Mouse (Mus musculus) kidney, embryonic 16.5 days (tissue): ENCODE measurements around the gene Mpg. TPM values are rescaled to one million over a fixed set of nuclear protein-coding genes. Genes with fewer than 3 reads are reported as not detected.

Experiments used
- ATAC-seq: fragments of 200-750 bp; cut with Nextera tagmentation; 2 replicates; pipeline ENCODE4 v1.8.0; 2017; ENCODE audit warnings: moderate TSS enrichment; ENCODE audit not compliant: low FRiP score, low TSS enrichment
- H3K27ac ChIP-seq: fragments of 300-500 bp; sonication (generic); 2 replicates; pipeline ENCODE4 v1.5.1; 2014; ENCODE audit warnings: low read length
- H3K27me3 ChIP-seq: fragments of 300-500 bp; sonication (generic); 2 replicates; pipeline ENCODE4 v1.6.1; 2014; ENCODE audit warnings: low read length, control low read depth, mixed read lengths; ENCODE audit not compliant: insufficient read depth
- H3K36me3 ChIP-seq: fragments of 300-500 bp; sonication (generic); 2 replicates; pipeline ENCODE4 v1.6.1; 2014; ENCODE audit warnings: low read length, control low read depth, mixed read lengths; ENCODE audit not compliant: insufficient read depth
- H3K4me1 ChIP-seq: fragments of 300-500 bp; sonication (generic); 2 replicates; pipeline ENCODE4 v1.6.1; 2014; ENCODE audit warnings: low read length, control low read depth, mixed read lengths; ENCODE audit not compliant: insufficient read depth
- H3K4me2 ChIP-seq: fragments of 300-500 bp; sonication (generic); replicated peaks from 2 replicates; pipeline ENCODE4 v1.6.1; 2014; ENCODE audit warnings: low read depth, low read length
- H3K4me3 ChIP-seq: fragments of 300-500 bp; sonication (generic); 2 replicates; pipeline ENCODE4 v1.5.1; 2014; ENCODE audit warnings: mild to moderate bottlenecking, low read length
- H3K9ac ChIP-seq: fragments of 300-500 bp; sonication (generic); replicated peaks from 2 replicates; pipeline ENCODE4 v1.6.1; 2014; ENCODE audit warnings: low read length
- H3K9me3 ChIP-seq: fragments of 300-500 bp; sonication (generic); 2 replicates; pipeline ENCODE4 v1.6.1; 2016; ENCODE audit warnings: low read length, control low read depth
- WGBS: fragments of 180-500 bp; shearing (Covaris S2); extraction: QIAGEN DNeasy Blood & Tissue Kit; methylation state at CpG from one replicate; pipeline ENCODE4 v1.1.7; 2014; 5-methylcytosine and 5-hydroxymethylcytosine counted together
- polyA plus RNA-seq: library from polyadenylated mRNA; unstranded; fragments of >200 nt; fragmentation: Nextera tagmentation; extraction: Ambion mirVana; gene quantifications from 2 replicates; pipeline ENCODE4 v1.2.1, GENCODE M21; 2015

The Mpg gene
- polyA plus RNA-seq, 1 experiment from 2014 or later = 42.4 TPM

DNA sequence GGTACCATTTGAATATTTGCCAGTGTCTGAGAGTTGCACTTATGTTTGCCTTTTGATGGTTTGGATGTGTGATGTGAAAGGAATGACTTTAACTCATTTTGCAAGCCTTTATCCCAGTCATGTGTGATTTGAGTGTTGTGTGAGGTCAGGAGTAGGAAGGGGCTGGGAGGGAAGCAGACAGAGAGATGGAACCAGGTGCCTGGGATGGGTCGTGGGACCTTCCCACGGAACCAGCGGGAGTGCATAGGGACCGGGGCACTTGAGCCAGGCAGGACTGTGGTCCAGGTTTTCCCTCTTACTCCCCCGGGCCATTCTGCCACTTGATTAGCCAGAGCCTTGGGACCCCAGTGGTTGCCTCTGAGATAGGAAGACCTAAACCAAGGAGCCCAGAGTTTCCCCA lies 41.7 kb downstream of the Mpg start:
- ATAC-seq = peak; percentile 33
- Histone ChIP-seq H3K4me1 (peaks cover 15% of the 10 kb centered on the region), H3K27ac (peak overlapping the region; percentile 60; the same call in 1 of the 2 replicates), H3K36me3 (no peaks in the 10 kb centered on the region), H3K9me3 (no peaks in the 10 kb centered on the region), H3K4me2 (peak overlapping the region; percentile 72), H3K9ac (peak overlapping the region; percentile 94), H3K4me3 (peak overlapping the region; percentile 87), H3K27me3 (peaks cover 3% of the 10 kb centered on the region; the same call in 1 of the 2 replicates)
- WGBS = 19% methylated on average over 5 of the region's 5 CpGs

DNA sequence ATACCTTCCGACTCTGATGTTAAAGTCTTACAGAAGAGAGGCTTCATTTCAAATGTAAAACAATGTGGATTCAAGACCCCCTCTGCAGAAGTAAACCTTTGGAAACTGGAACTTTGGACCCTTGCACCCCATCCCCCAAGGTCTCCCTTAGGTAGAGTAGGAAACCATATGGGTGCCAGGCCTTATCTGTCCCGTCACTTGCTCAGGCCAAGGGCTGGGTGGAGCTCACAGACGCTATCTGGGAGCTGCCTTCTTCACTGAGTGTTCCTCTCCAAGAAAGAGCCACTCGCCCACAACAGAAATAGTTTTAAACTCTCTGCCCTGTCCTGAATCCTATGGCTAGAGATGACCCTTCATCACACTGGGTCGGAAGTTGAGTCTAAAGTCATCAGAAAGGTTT lies 42.6 kb downstream of the Mpg start:
- no peaks in the 10 kb centered on the region for H3K36me3 ChIP-seq
- peaks cover 15% of the 10 kb centered on the region for H3K4me1 ChIP-seq
- ATAC-seq = no peak
- 87% methylated on average over 5 of the region's 5 CpGs for WGBS
- no peak overlapping the region for H3K9ac ChIP-seq
- no peaks in the 10 kb centered on the region for H3K9me3 ChIP-seq
- H3K27ac ChIP-seq = no peak overlapping the region
- no peak overlapping the region for H3K4me3 ChIP-seq
- H3K4me2 ChIP-seq = no peak overlapping the region
- peaks cover 3% of the 10 kb centered on the region; the same call in 1 of the 2 replicates for H3K27me3 ChIP-seq

DNA sequence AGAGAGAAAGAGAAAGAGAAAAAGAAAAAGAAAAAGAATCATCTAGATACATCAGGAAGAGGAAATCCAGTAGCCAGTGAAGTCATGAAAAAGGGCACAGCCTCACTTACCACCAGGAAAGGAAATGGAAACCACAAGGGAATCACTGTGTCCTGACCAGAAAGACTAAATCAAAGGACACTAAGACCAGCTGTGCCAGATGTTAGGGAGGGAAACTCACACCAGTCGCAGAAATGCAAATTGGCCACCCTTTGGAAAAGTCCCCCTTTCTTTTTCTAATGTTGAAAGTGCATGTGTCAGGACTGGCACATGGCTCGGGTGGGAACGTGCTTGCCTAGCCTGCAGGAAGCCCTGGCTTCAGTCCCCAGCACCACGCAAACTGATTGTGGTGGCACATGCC lies 44.9 kb downstream of the Mpg start:
- 51% methylated on average over 4 of the region's 4 CpGs for WGBS
- peaks cover 3% of the 10 kb centered on the region; the same call in 1 of the 2 replicates for H3K27me3 ChIP-seq
- H3K36me3 ChIP-seq = no peaks in the 10 kb centered on the region
- no peak overlapping the region for H3K4me2 ChIP-seq
- no peak for ATAC-seq
- no peaks in the 10 kb centered on the region for H3K9me3 ChIP-seq
- no peak overlapping the region for H3K4me3 ChIP-seq
- no peak overlapping the region for H3K9ac ChIP-seq
- H3K4me1 ChIP-seq = peaks cover 9% of the 10 kb centered on the region
- H3K27ac ChIP-seq = no peak overlapping the region

DNA sequence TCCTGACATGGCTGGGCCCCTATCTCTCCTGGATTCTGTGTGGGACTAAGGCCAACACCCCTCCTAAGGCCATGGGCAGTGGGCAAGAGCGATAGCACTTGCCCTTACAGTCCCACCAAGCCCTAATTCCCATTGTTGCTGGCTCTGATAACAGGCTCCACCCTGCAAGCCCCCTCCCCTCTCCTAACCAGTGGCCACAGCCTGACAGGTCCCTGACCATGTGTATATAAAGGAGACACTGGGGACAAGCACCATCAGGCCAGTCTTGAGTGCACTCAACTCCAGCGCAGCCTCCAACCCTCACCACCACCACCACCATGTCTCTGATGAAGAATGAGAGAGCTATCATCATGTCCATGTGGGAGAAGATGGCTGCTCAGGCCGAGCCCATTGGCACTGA lies 50.0 kb downstream of the Mpg start, which contains the start of gene Hba-x:
TSS of gene Hba-x (plus strand) at position 54 of the 400 bp plus-strand sequence.
- Histone ChIP-seq H3K9me3 (no peaks in the 10 kb centered on the region), H3K27ac (no peak within 1 kb of the TSS), H3K4me1 (no peaks in the 10 kb centered on the region), H3K4me3 (no peak within 1 kb of the TSS), H3K36me3 (no peaks in the 10 kb centered on the region), H3K4me2 (no peak within 1 kb of the TSS), H3K9ac (no peak within 1 kb of the TSS), H3K27me3 (peaks cover 4% of the 10 kb centered on the region; the same call in 1 of the 2 replicates)
- ATAC-seq = no peak
- 77% methylated on average over 3 of the region's 3 CpGs for WGBS

DNA sequence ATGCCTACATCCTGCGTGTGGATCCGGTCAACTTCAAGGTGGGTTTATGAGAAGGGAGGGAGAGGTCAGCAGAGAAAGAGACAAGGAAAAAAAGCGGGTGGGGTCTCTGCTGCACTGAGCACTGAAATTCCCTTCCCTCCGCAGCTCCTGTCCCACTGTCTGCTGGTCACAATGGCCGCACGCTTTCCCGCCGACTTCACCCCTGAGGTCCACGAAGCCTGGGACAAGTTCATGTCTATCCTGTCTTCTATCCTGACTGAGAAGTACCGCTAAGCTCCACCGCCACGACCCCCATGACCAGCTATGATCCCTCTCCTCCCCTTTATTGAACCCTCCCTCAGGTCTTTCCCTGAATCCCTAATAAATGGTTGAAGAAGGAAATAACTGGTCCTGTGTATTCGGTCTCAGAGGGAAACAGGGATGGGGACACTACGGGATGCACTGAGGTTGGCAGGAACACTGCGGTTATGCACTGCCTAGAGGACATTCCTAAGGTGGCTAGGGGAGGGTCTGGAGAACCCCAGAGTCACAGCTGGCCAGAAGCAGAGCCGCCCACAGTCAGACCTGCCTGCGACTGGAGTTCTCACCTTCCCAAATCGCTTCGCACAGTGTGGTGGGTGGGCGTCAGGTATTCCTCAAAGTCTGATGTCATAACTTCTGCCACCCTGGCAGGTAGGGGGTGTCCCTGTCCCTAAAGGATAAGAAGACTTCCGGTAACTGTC lies 51.6 kb downstream of the Mpg start:
- Histone ChIP-seq H3K4me3 (no peak overlapping the region), H3K4me2 (no peak overlapping the region), H3K9ac (no peak overlapping the region), H3K4me1 (no peaks in the 10 kb centered on the region), H3K36me3 (no peaks in the 10 kb centered on the region), H3K9me3 (no peaks in the 10 kb centered on the region), H3K27ac (no peak overlapping the region), H3K27me3 (peaks cover 6% of the 10 kb centered on the region; the same call in 1 of the 2 replicates)
- ATAC-seq = no peak
- 74% methylated on average over 21 of the region's 21 CpGs for WGBS

DNA sequence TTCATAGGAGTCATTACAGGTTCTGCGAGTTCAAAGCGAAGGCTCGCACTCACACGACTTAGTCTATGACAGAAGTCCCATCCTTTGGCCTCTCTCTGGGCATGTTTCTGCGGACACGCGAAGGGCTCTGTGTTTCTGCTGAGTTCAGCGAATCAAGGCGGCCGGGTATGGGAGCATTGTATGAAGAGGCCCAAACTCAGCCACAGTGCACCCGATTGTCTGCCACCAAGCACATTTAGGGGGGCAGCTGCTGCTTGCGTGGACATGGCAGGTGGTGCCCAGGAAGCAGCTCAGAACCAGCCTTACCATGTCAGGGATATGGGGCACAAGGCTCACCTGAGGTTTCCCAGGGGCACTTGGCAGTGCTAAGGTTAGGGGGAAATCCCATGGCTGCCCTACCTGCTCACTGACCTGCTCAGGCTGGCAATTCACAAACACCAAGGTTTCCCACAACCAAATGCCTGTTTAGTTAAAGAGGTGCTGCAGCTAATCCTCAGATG lies 52.2 kb downstream of the Mpg start:
- H3K4me3 ChIP-seq = no peak overlapping the region
- no peaks in the 10 kb centered on the region for H3K36me3 ChIP-seq
- H3K27me3 ChIP-seq = peaks cover 6% of the 10 kb centered on the region; the same call in 1 of the 2 replicates
- H3K9me3 ChIP-seq = no peaks in the 10 kb centered on the region
- H3K4me2 ChIP-seq = no peak overlapping the region
- no peak overlapping the region for H3K9ac ChIP-seq
- WGBS = 79% methylated on average over 12 of the region's 12 CpGs
- H3K27ac ChIP-seq = no peak overlapping the region
- no peaks in the 10 kb centered on the region for H3K4me1 ChIP-seq
- no peak for ATAC-seq

DNA sequence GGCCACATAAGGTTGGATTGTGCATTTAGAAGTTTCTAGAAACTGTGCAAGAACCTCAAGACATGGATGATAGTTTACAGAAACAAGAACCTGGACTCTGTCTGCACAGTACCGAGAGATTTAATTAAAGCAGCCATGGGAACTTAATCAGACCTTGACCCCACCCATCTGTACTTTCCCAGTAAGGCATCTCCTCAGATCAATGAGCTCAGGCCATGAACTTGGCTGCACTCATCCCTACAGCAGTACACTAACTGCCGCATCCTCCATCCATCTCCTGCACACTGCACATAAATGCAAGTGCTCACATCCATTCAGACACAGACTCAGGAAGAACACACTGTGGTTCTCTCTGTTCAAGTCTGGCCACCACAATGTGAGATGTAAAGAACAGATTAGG lies 54.3 kb downstream of the Mpg start:
- 38% methylated on average over 2 of the region's 2 CpGs for WGBS
- peaks cover 6% of the 10 kb centered on the region; the same call in 1 of the 2 replicates for H3K27me3 ChIP-seq
- no peaks in the 10 kb centered on the region for H3K36me3 ChIP-seq
- no peaks in the 10 kb centered on the region for H3K4me1 ChIP-seq
- H3K27ac ChIP-seq = no peak overlapping the region
- no peak overlapping the region for H3K4me2 ChIP-seq
- H3K9ac ChIP-seq = no peak overlapping the region
- H3K4me3 ChIP-seq = no peak overlapping the region
- no peak for ATAC-seq
- H3K9me3 ChIP-seq = no peaks in the 10 kb centered on the region

DNA sequence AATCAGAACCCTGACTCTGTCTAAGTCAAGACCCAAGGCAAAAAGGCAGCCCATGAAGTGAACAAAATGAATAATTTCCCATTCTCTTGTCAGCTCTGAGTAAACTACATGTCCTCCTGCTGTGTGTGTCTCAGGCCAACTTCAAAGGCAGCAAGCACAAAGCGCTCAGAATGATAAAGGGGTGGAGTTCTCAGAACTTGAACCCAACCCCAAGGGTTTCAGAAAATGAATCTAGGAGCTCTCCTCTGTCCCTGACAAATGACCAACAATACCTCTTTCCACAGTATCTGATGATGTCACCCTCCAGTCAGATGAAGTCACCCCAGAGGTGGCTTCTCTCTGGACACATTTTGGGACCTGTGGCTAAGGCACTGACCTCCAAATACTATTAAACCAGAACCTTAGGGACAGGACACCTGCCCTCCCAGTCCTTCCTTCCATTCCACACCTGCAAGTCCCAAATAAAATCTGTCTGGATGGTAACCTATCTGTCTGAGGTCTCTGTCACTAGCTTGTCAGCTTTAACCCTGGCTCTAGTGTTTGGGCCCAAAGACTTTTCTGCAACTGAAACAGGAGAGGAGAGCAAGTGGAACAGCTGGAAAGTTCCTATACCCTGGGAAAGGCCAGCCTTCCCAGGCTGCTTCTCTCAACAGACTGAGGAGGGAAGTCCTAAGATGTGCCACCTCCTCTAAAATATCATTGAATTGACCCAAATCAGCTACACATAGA lies 55.3 kb downstream of the Mpg start:
- Histone ChIP-seq H3K27me3 (peaks cover 6% of the 10 kb centered on the region; the same call in 1 of the 2 replicates), H3K27ac (no peak overlapping the region), H3K4me2 (no peak overlapping the region), H3K4me3 (no peak overlapping the region), H3K36me3 (no peaks in the 10 kb centered on the region), H3K4me1 (no peaks in the 10 kb centered on the region), H3K9me3 (no peaks in the 10 kb centered on the region), H3K9ac (no peak overlapping the region)
- WGBS = 75% methylated on average over 1 of the region's 1 CpGs
- ATAC-seq = no peak
